Mouse (Mus musculus) kidney, adult 2 months (tissue): ENCODE measurements at regions not wholly inside any gene's neighbourhood (a gene's known extent, or its start where the extent isn't known, plus 50 kb on each side); places are given as distances from the start of the nearest gene placed in this dataset.

Source experiments
- DNase-seq: peaks from one replicate; pipeline ENCODE4 v3.0.0; 2021
- H3K27ac ChIP-seq: fragments of 200-500 bp; 2 replicates; pipeline ENCODE4 v1.5.1; 2012; ENCODE audit warnings: low read depth, low read length, control low read depth, inconsistent platforms; ENCODE audit not compliant: insufficient read depth
- H3K27me3 ChIP-seq: fragments of 200-500 bp; replicated peaks from 2 replicates; pipeline ENCODE4 v1.6.1; 2012; ENCODE audit warnings: mild to moderate bottlenecking, moderate library complexity, low read length, inconsistent platforms; ENCODE audit not compliant: control insufficient read depth, insufficient read depth
- H3K36me3 ChIP-seq: fragments of 200-500 bp; 2 replicates; pipeline ENCODE4 v1.6.1; 2012; ENCODE audit warnings: mild to moderate bottlenecking, moderate library complexity, low read length, inconsistent platforms; ENCODE audit not compliant: control insufficient read depth, insufficient read depth
- H3K4me1 ChIP-seq: fragments of 200-500 bp; 2 replicates; pipeline ENCODE4 v1.6.1; 2011; ENCODE audit warnings: low read length; ENCODE audit not compliant: control insufficient read depth, insufficient read depth
- H3K4me3 ChIP-seq: fragments of 200-500 bp; 2 replicates; pipeline ENCODE4 v1.5.1; 2011; ENCODE audit warnings: mild to moderate bottlenecking, low read depth, low read length, control low read depth; ENCODE audit not compliant: insufficient read depth
- CTCF ChIP-seq: fragments of 200-500 bp; conservative IDR thresholded peaks from 2 replicates; pipeline ENCODE4 v1.5.1; 2011; ENCODE audit warnings: low read depth, mild to moderate bottlenecking, control low read depth, low read length, moderate library complexity, mixed read lengths; ENCODE audit not compliant: insufficient read depth, insufficient read length
- POLR2A ChIP-seq: fragments of 200-500 bp; IDR thresholded peaks from one replicate; pipeline ENCODE4 v1.6.1; 2011; ENCODE audit warnings: low read depth, low read length, control low read depth
- WGBS: fragments of 180-500 bp; shearing (Covaris S2); methylation state at CpG from one replicate; pipeline ENCODE4 v1.1.7; 2018; 5-methylcytosine and 5-hydroxymethylcytosine counted together

GRCm38 (mm10) chr3:128723100-128723499 lies 476.6 kb upstream of the Pitx2 start:
- Histone ChIP-seq H3K27ac (no peak overlapping the region), H3K36me3 (no peaks in the 10 kb centered on the region), H3K27me3 (no peaks in the 10 kb centered on the region), H3K4me3 (no peak overlapping the region), H3K4me1 (no peaks in the 10 kb centered on the region)
- no peak for DNase-seq
- no peak for TF ChIP-seq POLR2A
- no peak for TF ChIP-seq CTCF
- WGBS = 82% methylated on average over 6 of the region's 6 CpGs

GRCm38 (mm10) chr3:128720276-128720675 lies 479.4 kb upstream of the Pitx2 start:
- H3K27ac ChIP-seq = no peak overlapping the region
- no peak for DNase-seq
- H3K4me3 ChIP-seq = no peak overlapping the region
- H3K4me1 ChIP-seq = no peaks in the 10 kb centered on the region
- no peaks in the 10 kb centered on the region for H3K27me3 ChIP-seq
- H3K36me3 ChIP-seq = no peaks in the 10 kb centered on the region
- TF ChIP-seq POLR2A (no peak), CTCF (no peak)
- WGBS = 48% methylated on average over 5 of the region's 5 CpGs

GRCm38 (mm10) chr3:128719226-128719625 lies 480.5 kb upstream of the Pitx2 start:
- 84% methylated on average over 7 of the region's 7 CpGs for WGBS

DNA sequence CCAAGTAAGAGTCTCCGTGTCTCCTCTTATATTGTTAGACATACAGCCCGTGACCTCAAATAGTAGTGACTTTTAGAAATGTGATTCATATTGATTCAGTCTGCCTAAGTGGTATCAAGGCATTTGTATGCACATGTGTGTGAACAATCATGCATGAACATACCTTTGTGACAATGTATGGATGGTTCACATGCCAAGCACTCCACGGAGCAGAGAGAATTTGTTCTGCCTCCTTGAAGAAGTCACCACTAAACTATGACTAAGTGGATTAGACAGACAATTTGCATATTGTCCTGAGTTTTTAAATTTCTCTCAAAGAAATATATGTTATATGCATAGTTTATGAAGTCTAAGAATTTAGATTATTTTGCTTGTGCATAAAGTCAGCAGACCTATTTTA lies 492.4 kb upstream of the Pitx2 start:
- 72% methylated on average over 3 of the region's 3 CpGs for WGBS
- Histone ChIP-seq H3K27ac (no peak overlapping the region), H3K36me3 (no peaks in the 10 kb centered on the region), H3K4me3 (no peak overlapping the region), H3K4me1 (no peaks in the 10 kb centered on the region), H3K27me3 (no peaks in the 10 kb centered on the region)
- DNase-seq = no peak
- TF ChIP-seq POLR2A (no peak), CTCF (no peak)

More at GRCm38 (mm10) chr3:128719226-128719625, 480.5 kb upstream of the Pitx2 start:
- TF ChIP-seq CTCF (no peak), POLR2A (no peak)
- DNase-seq = no peak
- Histone ChIP-seq H3K27me3 (no peaks in the 10 kb centered on the region), H3K27ac (no peak overlapping the region), H3K36me3 (no peaks in the 10 kb centered on the region), H3K4me1 (no peaks in the 10 kb centered on the region), H3K4me3 (no peak overlapping the region)

- Histone ChIP-seq H3K27me3 (no peaks in the 10 kb centered on the region), H3K36me3 (no peaks in the 10 kb centered on the region), H3K4me3 (no peak overlapping the region), H3K4me1 (no peaks in the 10 kb centered on the region), H3K27ac (no peak overlapping the region)
- 62% methylated on average over 8 of the region's 8 CpGs for WGBS
- TF ChIP-seq POLR2A (no peak), CTCF (no peak)
- no peak for DNase-seq
These were observed 531.1 kb upstream of the Pitx2 start for GRCm38 (mm10) chr3:128668468-128669127.

DNA sequence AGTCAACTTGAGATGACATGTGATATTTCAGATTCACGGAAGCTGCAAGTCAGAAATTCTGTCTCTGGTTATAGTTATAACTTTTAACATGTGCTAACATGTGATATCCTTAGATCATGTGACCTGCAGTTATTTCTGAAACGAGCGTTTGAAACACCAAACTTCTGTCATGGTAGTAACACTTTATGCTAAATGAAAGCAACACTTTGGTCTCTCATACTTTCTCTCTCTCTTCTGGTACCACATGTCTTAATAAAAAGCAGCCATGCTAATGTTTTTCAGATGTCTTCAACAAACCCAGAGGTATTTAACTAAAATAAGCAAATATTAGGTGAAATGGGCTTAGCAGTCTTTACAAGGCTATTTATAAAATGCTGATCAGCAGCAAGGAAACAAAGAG lies 534.5 kb upstream of the Pitx2 start:
- WGBS = 70% methylated on average over 3 of the region's 3 CpGs
- H3K4me1 ChIP-seq = no peaks in the 10 kb centered on the region
- DNase-seq = no peak
- no peaks in the 10 kb centered on the region for H3K36me3 ChIP-seq
- TF ChIP-seq CTCF (no peak), POLR2A (no peak)
- no peak overlapping the region for H3K27ac ChIP-seq
- no peak overlapping the region for H3K4me3 ChIP-seq
- no peaks in the 10 kb centered on the region for H3K27me3 ChIP-seq

DNA sequence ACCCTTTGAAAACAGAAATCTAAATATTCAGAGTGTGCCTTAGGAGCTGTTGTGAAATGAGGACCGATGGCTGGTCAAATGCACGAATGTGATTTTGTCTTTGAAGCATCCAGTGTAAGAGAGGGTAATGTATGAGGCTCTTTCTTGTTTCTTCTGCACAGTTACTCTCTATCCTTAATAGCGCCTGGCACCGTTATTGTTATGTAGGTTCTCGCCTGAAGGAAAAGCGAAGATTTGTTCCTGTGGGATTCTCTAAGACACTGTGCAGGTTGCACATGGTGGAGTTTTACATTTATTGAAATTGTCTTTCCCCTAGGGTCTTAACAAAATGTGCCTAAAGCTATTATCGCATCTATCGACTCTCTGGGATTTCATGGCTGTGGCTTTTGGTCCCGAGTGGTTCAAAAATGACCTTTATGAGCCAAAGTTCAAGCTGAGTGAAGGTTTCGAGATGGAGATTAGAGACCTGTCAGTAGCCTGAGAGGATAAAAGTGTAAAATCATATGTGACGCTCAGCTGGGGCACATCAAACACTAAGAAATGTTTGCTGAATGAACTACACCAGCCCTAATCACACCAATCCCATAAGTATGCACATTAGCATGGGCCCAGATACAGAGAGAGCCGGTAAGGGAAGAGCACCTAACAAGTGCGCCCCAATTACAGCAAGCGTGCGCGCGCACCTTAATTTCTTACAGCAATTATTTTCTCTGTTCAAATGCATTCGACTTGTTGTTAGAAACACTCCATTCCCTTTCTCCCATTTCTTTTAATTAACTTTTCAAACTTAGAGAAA lies 562.5 kb upstream of the Pitx2 start:
- WGBS = 84% methylated on average over 18 of the region's 18 CpGs
- TF ChIP-seq POLR2A (no peak), CTCF (no peak)
- Histone ChIP-seq H3K27ac (no peak overlapping the region), H3K27me3 (no peaks in the 10 kb centered on the region), H3K4me1 (no peaks in the 10 kb centered on the region), H3K4me3 (no peak overlapping the region), H3K36me3 (no peaks in the 10 kb centered on the region)
- no peak for DNase-seq
